Mouse (Mus musculus): ENCODE results near the gene Nr5a2. TPM values are rescaled to one million over a fixed set of nuclear protein-coding genes. Genes with fewer than 3 reads are reported as not detected.

Gene Nr5a2
- total RNA-seq, 2 experiments from 2014 or later: 0.52 to 1.4 TPM

DNA sequence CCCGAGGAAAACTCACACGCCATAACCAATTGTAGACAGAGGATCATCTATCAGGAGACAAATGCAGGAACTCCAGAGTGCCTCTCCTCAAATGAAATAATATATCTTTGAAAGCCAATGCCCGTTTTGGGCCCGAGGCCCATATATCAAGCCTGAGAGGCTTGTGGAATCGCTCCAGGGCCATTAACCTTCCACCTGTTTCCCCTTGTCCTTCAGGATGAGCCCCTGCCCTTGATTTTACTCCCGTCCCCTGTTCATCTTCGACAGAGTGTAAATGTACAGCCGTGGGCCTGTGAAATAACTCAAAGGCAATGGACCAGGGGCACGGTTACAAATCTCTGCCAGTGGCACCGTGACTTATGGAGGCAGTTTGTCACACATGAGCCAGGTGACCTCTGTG, 48.3 kb downstream of the Nr5a2 start:
- no peak for DNase-seq
- intact Hi-C loops (cut with DNase I): no loop called here

DNA sequence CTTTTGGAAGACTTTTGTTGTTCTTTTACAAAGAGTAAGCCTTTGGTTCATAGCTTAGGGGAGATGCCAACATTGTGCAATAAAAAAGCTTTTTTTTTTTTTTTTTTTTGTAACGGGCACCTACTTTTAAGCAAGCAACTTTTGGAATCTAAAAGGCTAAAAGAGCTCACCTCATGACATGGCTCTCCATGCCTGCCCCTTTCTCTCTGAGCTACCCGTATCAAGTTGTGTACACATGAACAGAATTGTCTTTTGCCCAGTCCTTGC, 48.7 kb downstream of the Nr5a2 start:
- intact Hi-C loops (cut with DNase I): no loop called here
- DNase-seq: no peak

DNA sequence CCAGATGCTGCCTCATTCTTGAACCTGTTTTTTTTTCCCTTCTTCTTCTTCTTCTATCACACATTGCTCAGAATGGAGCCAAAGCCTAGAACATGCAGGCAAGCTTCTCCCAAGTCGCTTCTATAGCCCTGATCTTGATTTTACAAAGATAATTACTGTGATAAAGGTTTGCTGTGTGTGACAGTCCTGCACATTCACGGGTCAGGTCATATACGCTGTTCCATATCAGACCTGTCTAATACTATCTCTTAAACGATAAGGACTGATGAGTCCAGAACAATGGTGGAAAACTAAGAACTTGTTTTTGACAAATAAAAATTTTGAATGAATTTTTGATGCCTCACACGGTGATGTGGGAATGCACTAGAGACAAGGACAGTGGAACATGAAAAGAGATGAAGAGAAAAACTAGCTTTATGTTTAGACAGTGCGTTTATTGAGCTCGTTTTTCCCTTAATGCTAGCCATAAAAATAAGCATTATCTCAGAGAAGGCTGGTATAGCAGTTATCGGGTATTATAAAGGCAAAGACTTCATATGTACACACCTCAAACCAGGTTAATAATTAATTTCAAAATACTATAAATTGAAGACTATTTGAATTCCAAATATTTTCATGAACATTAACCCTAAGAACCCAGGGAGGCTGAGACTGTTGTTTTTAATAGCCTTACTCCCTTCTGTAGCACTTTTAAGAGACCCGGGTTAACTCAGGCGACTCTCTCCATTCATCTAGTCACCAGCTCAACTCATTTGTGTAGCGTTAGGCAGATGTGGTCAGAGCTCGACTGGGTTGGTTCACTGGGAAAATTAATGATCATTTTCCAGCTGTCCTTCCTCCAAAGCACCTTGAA, 49.3 kb downstream of the Nr5a2 start:
- DNase-seq: no peak
- intact Hi-C loops (cut with DNase I): no loop called here

DNA sequence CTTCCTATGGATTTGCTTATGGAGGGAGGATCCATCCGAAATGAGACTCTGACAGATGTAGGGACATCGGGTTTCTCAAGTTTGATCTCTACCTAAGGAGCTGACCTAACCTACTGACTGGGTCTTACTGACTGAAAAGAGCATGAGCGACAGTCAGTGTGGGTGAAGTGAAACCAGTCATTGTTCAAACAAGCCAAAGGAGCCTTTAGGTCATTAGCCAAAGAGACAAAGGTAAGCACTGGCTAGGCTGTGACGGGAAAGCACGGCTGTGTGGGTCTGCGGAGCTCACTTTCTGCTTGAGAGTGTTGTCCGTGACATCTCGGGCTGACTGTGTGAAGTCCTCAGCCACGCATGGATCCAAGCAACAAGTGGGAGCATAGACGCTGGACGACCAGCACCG, 50.1 kb downstream of the Nr5a2 start:
- intact Hi-C loops (cut with DNase I): no loop called here
- no peak for DNase-seq

DNA sequence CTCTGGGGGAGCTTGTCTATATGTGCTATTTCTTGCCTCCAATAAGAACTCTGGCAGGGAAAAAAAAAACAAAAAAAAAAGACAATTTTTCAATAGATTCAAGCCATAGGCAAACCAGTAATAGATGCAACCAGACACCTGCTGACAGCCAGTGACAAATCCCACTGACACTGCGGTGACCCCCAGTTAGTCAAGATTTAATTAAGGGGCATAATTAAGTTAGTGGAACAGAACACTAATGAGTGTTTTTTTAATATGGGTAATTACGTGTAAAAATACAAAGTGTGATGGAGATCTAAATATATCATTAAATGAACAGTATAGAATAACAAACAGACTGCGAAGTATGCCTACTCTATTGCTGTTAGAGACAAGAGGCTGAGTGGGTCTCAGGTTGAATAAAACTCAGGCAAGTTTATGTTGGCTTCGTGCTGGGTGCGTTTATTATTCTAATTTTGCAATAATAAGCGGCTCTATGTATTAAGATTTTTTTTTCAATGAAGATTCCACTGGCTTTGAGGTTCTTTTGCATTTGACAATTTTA, 50.7 kb downstream of the Nr5a2 start:
- no peak for DNase-seq
- intact Hi-C loops (cut with DNase I): no loop called here

DNA sequence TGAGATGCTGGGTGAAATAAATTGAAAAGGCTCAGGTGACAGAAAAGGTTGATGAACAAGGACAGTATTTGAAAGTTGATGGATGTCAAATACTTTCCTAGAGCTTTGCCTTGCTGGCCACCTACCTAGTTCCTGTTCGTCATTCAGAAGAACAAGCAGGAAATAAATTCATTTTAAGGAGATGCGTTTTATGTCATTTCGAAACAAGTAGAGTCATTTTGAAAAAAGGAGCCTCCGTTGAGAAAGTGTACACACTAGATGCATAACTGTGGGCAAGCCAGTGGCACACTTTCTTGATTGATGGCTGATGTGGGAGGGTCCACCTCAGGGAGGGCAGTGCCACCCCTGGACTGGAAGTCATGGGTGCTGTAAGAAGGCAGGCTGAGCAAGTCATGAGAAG, 62.1 kb downstream of the Nr5a2 start:
- intact Hi-C loops (cut with DNase I): no loop called here
- DNase-seq: no peak

DNA sequence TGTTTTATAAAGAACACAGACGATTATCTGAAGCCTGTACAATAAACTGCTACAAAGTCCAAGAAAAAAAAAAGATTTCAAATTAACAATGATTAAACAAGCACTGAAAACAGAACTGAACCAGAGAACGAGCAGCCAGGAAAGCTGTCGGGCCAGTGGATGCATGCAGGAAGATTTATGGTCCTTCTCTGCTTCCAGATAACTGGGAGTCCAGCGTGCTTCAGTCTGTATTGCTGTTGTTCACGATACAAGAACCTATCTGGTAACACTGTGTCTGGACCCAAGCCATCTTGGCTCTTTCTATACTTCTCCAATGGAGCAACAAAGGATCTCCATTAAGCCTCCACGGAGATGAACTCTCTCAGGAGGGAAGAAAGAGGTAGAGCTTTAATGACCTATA, 63.9 kb downstream of the Nr5a2 start:
- no peak for DNase-seq
- intact Hi-C loops (cut with DNase I): no loop called here

DNA sequence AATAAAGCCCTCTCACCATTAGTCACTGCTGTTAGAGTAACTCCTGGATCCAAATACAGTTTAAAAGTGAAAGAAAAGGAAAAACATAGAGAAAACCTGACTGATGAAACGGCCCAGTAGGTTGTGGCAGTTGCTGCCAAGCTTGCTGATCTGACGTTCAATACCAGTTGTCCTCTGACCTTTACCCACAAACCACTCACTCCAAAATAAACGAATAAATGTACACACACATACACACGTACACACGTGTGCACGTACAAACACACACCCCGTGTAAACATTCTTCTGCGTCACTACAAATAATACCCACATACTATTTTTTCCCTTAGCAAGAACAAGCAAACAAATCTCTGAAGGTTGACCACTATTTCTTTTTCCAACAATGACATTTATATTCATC, 64.4 kb downstream of the Nr5a2 start:
- intact Hi-C loops (cut with DNase I): no loop called here
- no peak for DNase-seq

DNA sequence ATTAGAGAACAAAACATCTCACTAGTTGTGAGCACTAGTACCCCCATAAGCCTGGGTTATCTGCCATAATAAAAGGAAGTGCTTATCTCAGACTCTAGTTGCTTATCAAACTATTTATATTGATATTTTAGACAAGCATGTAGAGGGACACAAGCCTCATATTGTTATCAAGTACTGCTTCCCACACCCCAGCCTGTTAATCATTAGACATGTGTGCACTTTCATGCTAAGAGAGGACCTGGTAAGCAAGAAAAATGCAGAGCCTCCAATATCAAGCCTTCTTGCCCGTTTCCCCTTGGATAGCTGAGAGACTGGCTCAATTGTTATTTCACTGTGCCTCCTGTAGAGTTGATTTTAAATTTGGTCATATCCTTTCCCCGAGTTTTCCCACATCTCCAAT, 65.5 kb downstream of the Nr5a2 start:
- intact Hi-C loops (cut with DNase I): no loop called here
- no peak for DNase-seq

DNA sequence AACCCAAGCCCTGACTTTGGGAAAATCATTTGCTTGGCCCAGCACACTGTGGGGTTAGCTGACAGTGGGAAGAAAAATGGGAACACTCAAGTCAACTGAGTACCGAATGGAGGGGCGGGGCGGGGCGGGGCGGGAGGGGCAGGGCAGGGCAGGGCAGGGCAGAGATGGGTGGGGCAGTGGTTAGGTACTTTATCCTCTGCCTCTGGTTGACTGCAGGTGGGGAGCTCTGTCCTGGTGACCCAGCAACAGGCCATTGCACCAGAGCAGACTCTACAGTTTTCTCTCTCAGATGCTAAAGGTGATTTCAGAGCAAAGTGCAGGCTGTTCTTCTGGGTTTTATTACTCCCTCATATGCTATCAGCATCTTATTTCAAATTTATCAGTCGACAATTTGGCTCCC, 67.1 kb downstream of the Nr5a2 start:
- intact Hi-C loops (cut with DNase I): no loop called here

DNA sequence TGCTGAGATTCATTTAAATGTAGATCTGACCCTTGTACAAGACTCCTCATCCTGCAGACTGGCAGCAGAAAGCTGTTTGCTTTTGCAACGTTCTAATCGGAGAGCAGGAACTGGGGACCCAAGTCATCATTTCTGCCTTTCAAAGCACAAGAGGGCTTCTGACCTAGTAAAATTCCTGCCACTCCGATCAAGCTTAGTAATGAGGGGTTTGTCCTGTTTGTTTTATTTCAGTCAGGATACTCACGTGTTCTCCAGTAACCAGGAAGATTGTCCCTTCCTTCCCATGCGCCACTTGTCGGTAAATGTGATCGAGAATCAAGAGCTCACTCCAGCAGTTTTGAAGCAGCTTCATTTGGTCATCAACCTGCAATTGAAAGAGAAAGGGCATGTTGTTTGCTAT, 69.8 kb downstream of the Nr5a2 start:
- no peak for DNase-seq
- intact Hi-C loops (cut with DNase I): no loop called here

More for the DNA sequence above, 67.1 kb downstream of the Nr5a2 start:
- no peak for DNase-seq

DNA sequence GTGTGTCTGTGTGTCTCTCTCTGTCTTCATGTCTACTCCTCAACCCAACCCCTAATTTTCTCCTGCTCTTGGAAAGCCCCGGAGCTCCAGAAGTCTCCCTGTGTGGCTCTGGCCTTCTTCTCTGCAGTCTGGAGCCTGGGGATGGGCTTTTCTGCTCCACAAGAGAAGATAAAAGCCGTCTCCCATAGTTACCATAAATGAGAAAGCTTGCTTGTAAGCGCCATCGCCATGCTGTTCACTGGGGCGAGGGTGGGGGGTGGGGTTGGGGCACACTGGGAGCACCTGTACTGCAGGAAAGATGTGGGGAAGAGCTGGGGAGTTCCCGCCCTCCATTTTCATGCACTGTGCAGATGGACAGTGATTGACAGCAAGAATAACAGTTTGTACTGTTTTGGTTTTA, 71.5 kb downstream of the Nr5a2 start:
- no peak for DNase-seq
- intact Hi-C loops (cut with DNase I): no loop called here

DNA sequence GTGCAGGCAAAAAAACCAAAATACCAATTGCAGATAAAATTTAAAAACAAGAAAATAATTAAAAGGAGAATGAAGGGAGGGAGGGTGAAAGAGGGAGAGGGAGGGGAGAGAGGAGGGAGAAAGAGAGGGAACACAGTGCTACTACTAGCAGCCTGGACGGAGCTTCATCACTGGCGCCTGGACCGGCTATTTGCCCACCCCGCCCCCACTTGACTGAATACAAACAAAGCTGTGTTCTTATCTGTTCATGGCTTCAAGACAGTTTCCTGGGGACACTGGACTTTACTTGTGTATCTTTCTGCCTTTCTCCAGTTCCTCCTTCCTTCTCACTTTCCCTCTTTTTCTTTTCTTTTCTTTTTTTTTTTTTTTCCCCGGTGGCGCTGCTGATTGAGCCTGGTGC, 73.6 kb downstream of the Nr5a2 start:
- DNase-seq: no peak
- intact Hi-C loops (cut with DNase I): no loop called here

DNA sequence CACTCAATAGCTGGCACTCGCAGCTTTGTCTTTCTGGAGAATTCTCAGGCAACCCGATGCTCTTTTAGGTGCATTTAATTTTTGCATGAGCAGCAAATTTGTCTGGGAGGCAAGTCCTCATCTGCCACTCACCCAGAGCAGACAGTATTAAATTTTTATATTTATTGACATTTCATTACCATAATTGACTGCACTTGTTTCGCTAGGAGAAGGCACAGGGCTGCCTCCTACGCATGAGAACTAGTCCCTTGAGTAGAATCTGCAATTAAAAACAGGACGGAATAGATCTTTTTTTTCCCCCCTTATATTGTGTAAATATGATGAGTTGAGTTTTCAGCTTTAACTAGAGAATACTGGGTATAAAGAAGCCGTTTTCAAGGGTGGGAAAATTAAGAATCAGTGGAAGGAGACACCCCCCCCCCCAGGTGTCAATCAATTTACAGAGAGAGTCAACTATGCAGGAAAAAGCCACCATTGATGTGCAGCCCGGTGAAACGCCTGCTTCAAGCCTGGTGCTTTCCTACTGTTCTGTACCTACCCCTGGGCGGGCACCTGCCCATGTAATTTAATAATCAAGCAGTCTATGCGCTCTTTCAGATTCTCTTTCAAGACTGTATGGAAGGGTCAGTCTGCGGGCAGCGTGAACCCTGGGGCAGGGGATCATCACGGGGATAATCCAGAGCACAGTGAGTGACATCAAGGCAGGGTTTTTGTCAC, 76.6 kb downstream of the Nr5a2 start:
- intact Hi-C loops (cut with DNase I): no loop called here
- DNase-seq: no peak

DNA sequence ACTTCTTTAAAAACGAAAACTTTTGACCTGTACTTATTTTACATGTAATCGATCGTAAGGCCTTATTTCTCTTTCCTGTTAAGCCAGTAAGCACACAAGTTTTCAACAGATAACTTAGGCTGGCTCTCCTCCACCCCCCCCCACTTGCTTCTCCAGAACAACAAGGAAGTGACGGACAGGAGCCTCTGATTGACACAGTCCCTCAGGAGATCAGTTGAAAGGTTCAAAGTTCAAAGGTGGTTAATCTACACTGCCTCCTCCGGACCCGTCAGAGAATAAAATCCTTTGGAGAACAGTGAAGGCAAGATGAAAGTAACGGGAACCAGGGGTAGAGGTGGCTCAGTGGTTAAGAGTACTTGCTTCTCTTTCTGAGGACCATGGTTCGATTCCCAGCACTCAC, 80.0 kb downstream of the Nr5a2 start:
- no peak for DNase-seq
- intact Hi-C loops (cut with DNase I): no loop called here

DNA sequence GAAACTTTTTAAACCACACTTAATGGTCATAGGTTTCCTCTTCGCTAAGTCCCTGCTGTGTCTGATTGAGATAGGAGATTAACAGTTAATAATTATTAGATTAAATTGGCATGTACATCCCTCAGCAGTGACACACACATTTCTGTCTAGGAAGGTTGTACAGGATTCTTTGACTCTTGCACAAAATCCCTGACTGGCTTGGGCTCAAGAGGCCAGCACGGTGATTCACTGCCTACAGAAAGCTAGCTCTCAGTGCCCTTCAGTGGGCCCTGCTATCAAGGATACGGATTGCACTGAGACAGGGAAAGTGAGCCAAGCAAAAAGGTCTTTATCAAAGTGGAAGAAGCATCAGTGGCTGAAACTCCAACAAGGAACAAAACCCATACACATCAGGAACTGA, 85.2 kb downstream of the Nr5a2 start:
- intact Hi-C loops (cut with DNase I): no loop called here
- no peak for DNase-seq

DNA sequence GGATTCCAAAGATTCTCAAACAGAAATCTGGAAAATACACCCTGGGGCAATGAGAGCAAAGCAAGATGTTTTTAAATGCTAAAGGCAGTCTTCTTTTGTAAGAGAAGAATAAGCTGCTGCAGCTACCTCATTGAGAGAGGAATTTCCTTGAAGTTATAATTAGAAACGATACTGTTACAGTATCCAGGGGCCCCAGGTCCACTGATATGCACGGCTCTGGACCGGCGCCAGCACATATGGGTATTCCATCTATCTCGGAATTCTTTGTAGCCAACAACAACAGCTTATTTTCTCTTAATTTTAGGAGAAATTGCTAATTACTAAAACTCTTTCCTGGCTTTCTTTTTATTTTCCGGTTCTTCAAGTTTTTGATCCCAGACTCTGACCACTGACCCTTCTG, 91.3 kb downstream of the Nr5a2 start:
- DNase-seq: no peak
- intact Hi-C loops (cut with DNase I): no loop called here

DNA sequence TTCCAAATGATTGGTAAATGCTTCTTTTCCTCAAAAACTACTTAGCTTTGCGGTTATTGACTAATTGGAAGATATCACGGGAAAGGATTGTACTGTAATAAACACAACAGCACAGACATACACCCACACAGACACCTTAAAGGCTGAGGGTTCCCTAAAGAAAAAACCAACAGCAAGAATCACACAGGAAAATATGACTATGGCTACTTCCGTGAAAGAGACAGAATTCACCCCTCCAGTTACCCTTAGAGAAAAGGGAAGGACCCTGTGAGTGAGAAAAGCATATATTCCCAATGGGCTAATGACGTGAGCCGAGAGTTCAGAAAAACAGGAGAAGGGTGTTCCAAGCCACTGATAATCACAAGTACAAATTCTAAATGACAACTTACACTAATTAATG, 92.0 kb downstream of the Nr5a2 start:
- intact Hi-C loops (cut with DNase I): no loop called here
- DNase-seq: no peak

DNA sequence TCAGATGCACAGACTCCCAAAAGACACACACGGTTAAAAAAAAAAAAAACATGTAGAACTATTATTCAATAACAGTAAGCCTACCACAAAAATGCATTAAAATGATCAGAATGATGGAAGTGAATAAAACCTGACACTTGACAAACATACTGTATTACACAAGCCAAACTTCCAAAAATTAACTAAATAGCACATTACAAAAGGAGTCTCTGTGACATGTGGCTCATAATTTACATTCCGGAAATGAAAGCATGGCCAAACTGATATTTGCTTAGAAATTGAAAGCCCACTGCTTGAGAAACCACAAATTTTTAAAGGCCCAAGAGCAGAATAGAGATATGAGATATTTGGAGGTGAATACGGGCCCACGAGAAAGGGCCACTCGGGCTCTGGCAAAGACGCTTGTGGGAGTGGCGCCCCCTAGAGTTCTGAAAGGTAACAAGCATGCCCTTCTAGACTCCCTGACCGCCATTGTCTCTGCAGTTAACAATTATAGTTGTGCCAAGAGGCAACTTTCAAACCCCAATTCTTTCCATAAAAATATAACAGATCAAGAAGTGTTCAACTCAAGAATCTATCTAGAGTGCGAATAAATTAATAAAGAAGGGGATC, 93.7 kb downstream of the Nr5a2 start:
- no peak for DNase-seq
- intact Hi-C loops (cut with DNase I): no loop called here

DNA sequence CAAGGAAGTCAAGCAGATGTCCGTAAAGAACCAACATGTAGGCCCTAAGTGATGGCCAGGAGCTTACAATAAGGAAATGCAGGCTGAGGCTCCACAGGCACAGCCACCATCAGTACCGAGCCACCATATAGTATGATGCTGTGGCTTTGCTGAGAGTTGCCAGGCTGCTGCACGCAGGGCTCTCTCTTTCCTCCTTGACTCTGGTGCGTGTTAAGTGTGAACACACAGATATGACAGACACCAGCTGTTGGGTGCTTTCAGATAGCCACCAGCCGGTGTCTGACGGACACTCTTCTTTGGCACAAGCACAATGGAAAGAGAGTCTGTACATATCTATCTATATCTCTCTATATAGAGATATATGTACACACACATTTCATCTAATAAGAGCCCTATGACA, 97.0 kb downstream of the Nr5a2 start:
- no peak for DNase-seq
- intact Hi-C loops (cut with DNase I): no loop called here

DNA sequence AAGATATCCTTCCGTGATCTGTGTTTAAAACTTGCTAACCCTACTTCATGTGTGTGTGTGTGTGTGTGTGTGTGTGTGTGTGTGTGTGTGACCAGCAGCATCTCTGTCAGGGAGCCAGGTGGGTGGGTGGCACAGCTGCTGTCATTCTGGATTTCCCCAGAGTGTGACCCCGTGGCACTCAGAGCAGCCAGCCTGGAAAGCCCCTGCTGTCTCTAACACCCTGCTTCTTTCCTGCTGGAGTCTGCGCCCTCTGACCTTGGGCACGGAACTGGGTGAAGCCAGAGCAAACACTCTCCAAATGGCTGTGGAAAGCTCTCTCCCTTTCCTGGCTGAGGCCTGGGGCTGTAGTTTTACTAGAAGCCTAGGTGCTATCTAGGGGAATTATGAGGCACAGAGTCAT, 100.8 kb downstream of the Nr5a2 start:
- no peak for DNase-seq
- intact Hi-C loops (cut with DNase I): no loop called here

DNA sequence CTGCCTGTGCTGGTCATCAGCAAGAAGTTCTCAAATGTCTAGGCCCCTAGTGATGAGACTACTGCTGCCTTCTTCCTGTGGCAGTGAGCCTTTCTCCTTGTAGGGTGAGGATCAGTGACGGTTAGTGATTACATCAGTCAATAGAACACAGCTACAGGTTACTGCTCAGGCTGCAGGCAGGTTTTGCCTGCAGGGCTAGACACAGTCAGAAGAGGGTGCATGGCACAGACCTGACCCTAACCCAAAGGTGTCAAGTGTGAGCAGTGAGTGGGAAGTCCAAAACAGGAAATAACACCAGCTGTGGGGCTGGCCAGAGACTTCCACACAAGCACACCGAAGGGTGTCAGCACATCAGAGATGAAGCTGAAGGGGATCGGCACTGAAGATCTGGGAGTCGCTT, 101.5 kb downstream of the Nr5a2 start:
- DNase-seq: no peak
- intact Hi-C loops (cut with DNase I): no loop called here
